Mouse (Mus musculus) heart, adult 2 months (tissue): Measurements from ENCODE around the gene Tcf7l1.

Experiments
- CTCF ChIP-seq: fragments of 200-600 bp; IDR thresholded peaks from 2 replicates; pipeline ENCODE4 v1.8.1; 2022; ENCODE audit warnings: antibody characterized with exemption, mild to moderate bottlenecking, moderate library complexity
- POLR2A ChIP-seq: fragments of 200-500 bp; IDR thresholded peaks from 2 replicates; pipeline ENCODE4 v1.6.1; 2011; ENCODE audit warnings: mild to moderate bottlenecking, low read depth, low read length, control low read depth; ENCODE audit not compliant: insufficient read depth

GRCm38 (mm10) chr6:72616643-72617288 is 172.3 kb downstream of the Tcf7l1 start, which contains the start of gene Tgoln1:
- no peak for TF ChIP-seq CTCF
- TF ChIP-seq POLR2A = peak; percentile 99
